ENCODE assay signal across 10 mouse cellular contexts in genomic region chr5:111529096-111529495, GRCm38 (mm10).
DNase-seq lines count a peak whose midpoint lies in the region; ATAC-seq lines count a peak whose summit lies in the region.
"Had no signal": no experiment of that assay in that cellular context is flagged by ENCODE, and none has a peak within 500 bp of the region (broad histone marks: within the 10 kb centered on the region; RNA-seq: fewer than 3 reads in every experiment).

No protein-coding gene starts in this region.

- H3K9me3 ChIP-seq in heart, embryonic 12.5 days (replicated peaks), result no peaks in the 10 kb centered on the region
- no peaks in the 10 kb centered on the region for H3K9me3 ChIP-seq in forebrain, embryonic 11.5 days (ENCODE audit: control insufficient read depth, low read length)

- H3K4me3 ChIP-seq in heart, embryonic 12.5 days, result no peak overlapping the region
- no peak overlapping the region for H3K4me3 ChIP-seq in forebrain, embryonic 11.5 days (ENCODE audit: low read depth, low read length)

- peaks cover 63% of the 10 kb centered on the region for H3K4me1 ChIP-seq in heart, embryonic 12.5 days (replicated peaks)
- H3K4me1 ChIP-seq in forebrain, embryonic 11.5 days (replicated peaks; ENCODE audit: control insufficient read depth, insufficient read depth, low read length), result peaks cover 22% of the 10 kb centered on the region

- H3K4me2 ChIP-seq in heart, embryonic 12.5 days, result peak overlapping the region; percentile 31
- H3K4me2 ChIP-seq in forebrain, embryonic 11.5 days (ENCODE audit: low read depth, low read length, severe bottlenecking), result no peak overlapping the region

- H3K27ac ChIP-seq in heart, embryonic 12.5 days (ENCODE audit: poor library complexity, severe bottlenecking), result peak overlapping the region; percentile 54
- H3K27ac ChIP-seq in forebrain, embryonic 11.5 days (ENCODE audit: low read depth, low read length), result peak overlapping the region; percentile 34; the same call in 1 of the 2 replicates

- H3K9ac ChIP-seq in heart, embryonic 12.5 days, result peak overlapping the region; percentile 1; the same call in 1 of the 2 replicates
- peak overlapping the region; percentile 41 for H3K9ac ChIP-seq in forebrain, embryonic 11.5 days (ENCODE audit: low read length)

- ATAC-seq in heart, embryonic 12.5 days (ENCODE audit: insufficient number of reproducible peaks, low FRiP score), result peak; percentile 63
- 0 out of 2 replicates have a peak, but pooled peaks have one; percentile 30 for ATAC-seq in forebrain, embryonic 11.5 days (replicated peaks; ENCODE audit: low FRiP score)
- no peak for ATAC-seq in frontal cortex, adult (ENCODE audit: low TSS enrichment)

- H3K27me3 ChIP-seq in heart, embryonic 12.5 days (replicated peaks), result peaks cover 51% of the 10 kb centered on the region
- H3K27me3 ChIP-seq in forebrain, embryonic 11.5 days (ENCODE audit: control insufficient read depth, insufficient read depth, low read length), result no peaks in the 10 kb centered on the region

- no peak for DNase-seq in heart, adult 11 months
- DNase-seq in NIH3T3 (ENCODE audit: low read depth), result peak; percentile 32
- peak; percentile 72 for DNase-seq in forebrain, embryonic 11.5 days (ENCODE audit: low spot score)
- DNase-seq in mesoderm, embryonic 11.5 days (ENCODE audit: low read depth, low spot score), result peak; percentile 39
- no peak for DNase-seq in left cerebral cortex, adult 18-20 months (ENCODE audit: low spot score in 2 of 2)
- no peak for DNase-seq in frontal cortex, postnatal 36 days (ENCODE audit: low spot score in 2 of 2)
- DNase-seq: kidney, adult 9 months; thymus, adult 2 months had no signal

- WGBS in heart, embryonic 12.5 days, result 11% methylated on average over 9 of the region's 9 CpGs
- whole genome bisulfite sequencing in forebrain, embryonic 11.5 days, result 5% methylated on average over 9 of the region's 9 CpGs

- no peaks in the 10 kb centered on the region for H3K36me3 ChIP-seq in heart, embryonic 12.5 days
- no peaks in the 10 kb centered on the region for H3K36me3 ChIP-seq in forebrain, embryonic 11.5 days (ENCODE audit: control insufficient read depth, insufficient read depth, low read length)

Comparison
In these comparisons a context has a peak if more than half of its experiments do, and no peak if none do; other contexts are left out.
1. DNase-seq: peak in NIH3T3 (single experiment), forebrain, embryonic 11.5 days (single experiment) and mesoderm, embryonic 11.5 days (single experiment); none in heart, adult 11 months (single experiment), left cerebral cortex, adult 18-20 months (0 of 2) and frontal cortex, postnatal 36 days (0 of 2).